Mouse (Mus musculus): ENCODE measurements around the gene Tmem198b. TPM values are rescaled to one million over a fixed set of nuclear protein-coding genes. Genes with fewer than 3 reads are reported as not detected.

Gene Tmem198b
- polyA plus RNA-seq, 1 experiment from 2014 or later, result 2.4 TPM

Other genes with a start within 250 kb of the Tmem198b start
- 207 and 228 TPM in 2 replicates for gene Pa2g4, start 238.4 kb downstream of the Tmem198b start, polyA plus RNA-seq (2015; fragmentation: Nextera tagmentation; extraction: Ambion mirVana)
- 1.2 and 1.9 TPM in 2 replicates for gene Erbb3, start 214.7 kb downstream of the Tmem198b start, polyA plus RNA-seq (2015; fragmentation: Nextera tagmentation; extraction: Ambion mirVana)
- 486 and 551 TPM in 2 replicates for gene Rps26, start 177.6 kb downstream of the Tmem198b start, polyA plus RNA-seq (2015; fragmentation: Nextera tagmentation; extraction: Ambion mirVana)
- 0.12 and 0.21 TPM in 2 replicates for gene Ikzf4, start 158.4 kb downstream of the Tmem198b start, polyA plus RNA-seq (2015; fragmentation: Nextera tagmentation; extraction: Ambion mirVana)
- 10.7 and 13.9 TPM in 2 replicates for gene Suox, start 130.3 kb downstream of the Tmem198b start, polyA plus RNA-seq (2015; fragmentation: Nextera tagmentation; extraction: Ambion mirVana)
- 24.5 and 31.4 TPM in 2 replicates for gene Rab5b, start 108.1 kb downstream of the Tmem198b start, polyA plus RNA-seq (2015; fragmentation: Nextera tagmentation; extraction: Ambion mirVana)
- gene Pmel, start 100.2 kb downstream of the Tmem198b start, polyA plus RNA-seq (2015; fragmentation: Nextera tagmentation; extraction: Ambion mirVana), result 0.30 and 0.52 TPM in 2 replicates
- gene Cdk2, start 99.3 kb downstream of the Tmem198b start, polyA plus RNA-seq (2015; fragmentation: Nextera tagmentation; extraction: Ambion mirVana), result 61.1 and 71.9 TPM in 2 replicates
- 1.8 and 2.6 TPM in 2 replicates for gene Dgka, start 59.5 kb downstream of the Tmem198b start, polyA plus RNA-seq (2015; fragmentation: Nextera tagmentation; extraction: Ambion mirVana)
- gene Pym1, start 56.5 kb downstream of the Tmem198b start, polyA plus RNA-seq (2015; fragmentation: Nextera tagmentation; extraction: Ambion mirVana), result 20.4 and 20.8 TPM in 2 replicates
- gene Mmp19, start 13.5 kb downstream of the Tmem198b start, polyA plus RNA-seq (2015; fragmentation: Nextera tagmentation; extraction: Ambion mirVana), result 6.9 and 8.3 TPM in 2 replicates
- 20.4 and 23.6 TPM in 2 replicates for gene Dnajc14, start 308 bp downstream of the Tmem198b start, polyA plus RNA-seq (2015; fragmentation: Nextera tagmentation; extraction: Ambion mirVana)
- 147 and 176 TPM in 2 replicates for gene Sarnp, start 13.0 kb upstream of the Tmem198b start, polyA plus RNA-seq (2015; fragmentation: Nextera tagmentation; extraction: Ambion mirVana)
- 90.2 and 91.0 TPM in 2 replicates for gene Ormdl2, start 17.3 kb upstream of the Tmem198b start, polyA plus RNA-seq (2015; fragmentation: Nextera tagmentation; extraction: Ambion mirVana)
- gene Gdf11, start 87.3 kb upstream of the Tmem198b start, polyA plus RNA-seq (2015; fragmentation: Nextera tagmentation; extraction: Ambion mirVana), result 0.43 and 0.66 TPM in 2 replicates
- 118 and 119 TPM in 2 replicates for gene Cd63, start 96.6 kb upstream of the Tmem198b start, polyA plus RNA-seq (2015; fragmentation: Nextera tagmentation; extraction: Ambion mirVana)
- 10.5 and 10.6 TPM in 2 replicates for gene Rdh5, start 118.5 kb upstream of the Tmem198b start, polyA plus RNA-seq (2015; fragmentation: Nextera tagmentation; extraction: Ambion mirVana)
- 81.9 and 87.1 TPM in 2 replicates for gene Bloc1s1, start 119.7 kb upstream of the Tmem198b start, polyA plus RNA-seq (2015; fragmentation: Nextera tagmentation; extraction: Ambion mirVana)
- gene Itga7, start 129.4 kb upstream of the Tmem198b start, polyA plus RNA-seq (2015; fragmentation: Nextera tagmentation; extraction: Ambion mirVana), result 0.12 and 0.41 TPM in 2 replicates
- not detected in 2 replicates for gene Mettl7b, start 156.6 kb upstream of the Tmem198b start, polyA plus RNA-seq (2015; fragmentation: Nextera tagmentation; extraction: Ambion mirVana)
- gene Olfr9, start 185.1 kb upstream of the Tmem198b start, polyA plus RNA-seq (2015; fragmentation: Nextera tagmentation; extraction: Ambion mirVana), result not detected in 2 replicates
- not detected in 2 replicates for gene Olfr763, start 206.4 kb upstream of the Tmem198b start, polyA plus RNA-seq (2015; fragmentation: Nextera tagmentation; extraction: Ambion mirVana)
- gene Olfr764-ps1, start 235.5 kb upstream of the Tmem198b start, polyA plus RNA-seq (2015; fragmentation: Nextera tagmentation; extraction: Ambion mirVana), result not detected in 2 replicates
- not detected in 2 replicates for gene Olfr765, start 245.6 kb upstream of the Tmem198b start, polyA plus RNA-seq (2015; fragmentation: Nextera tagmentation; extraction: Ambion mirVana)

Measured in liver, embryonic 13.5 days (tissue).